Mouse (Mus musculus) liver, embryonic 16.5 days (tissue): ENCODE measurements around the gene Plekhg6. TPM values are rescaled to one million over a fixed set of nuclear protein-coding genes. Genes with fewer than 3 reads are reported as not detected.

Experiments used
- ATAC-seq: fragments of 200-750 bp; cut with Nextera tagmentation; 2 replicates; pipeline ENCODE4 v1.8.0; 2017; ENCODE audit warnings: low read depth, mild to moderate bottlenecking, moderate number of reproducible peaks, moderate library complexity
- H3K27ac ChIP-seq: fragments of 300-500 bp; sonication (generic); 2 replicates; pipeline ENCODE4 v1.5.1; 2014; ENCODE audit warnings: mild to moderate bottlenecking, low read length
- H3K27me3 ChIP-seq: fragments of 300-500 bp; sonication (generic); 2 replicates; pipeline ENCODE4 v1.6.1; 2014; ENCODE audit warnings: low read depth, low read length, mixed read lengths; ENCODE audit not compliant: control insufficient read depth, insufficient read depth
- H3K36me3 ChIP-seq: fragments of 300-500 bp; sonication (generic); 2 replicates; pipeline ENCODE4 v1.6.1; 2014; ENCODE audit warnings: mild to moderate bottlenecking; ENCODE audit not compliant: control insufficient read depth, insufficient read depth
- H3K4me1 ChIP-seq: fragments of 300-500 bp; sonication (generic); 2 replicates; pipeline ENCODE4 v1.6.1; 2014; ENCODE audit warnings: low read depth, low read length, mixed read lengths; ENCODE audit not compliant: control insufficient read depth
- H3K4me2 ChIP-seq: fragments of 300-500 bp; sonication (generic); 2 replicates; pipeline ENCODE4 v1.6.1; 2014; ENCODE audit warnings: low read depth, low read length, mixed read lengths
- H3K4me3 ChIP-seq: fragments of 300-500 bp; sonication (generic); 2 replicates; pipeline ENCODE4 v1.5.1; 2014; ENCODE audit warnings: low read depth, mild to moderate bottlenecking, low read length
- H3K9ac ChIP-seq: fragments of 300-500 bp; sonication (generic); 2 replicates; pipeline ENCODE4 v1.6.1; 2014; ENCODE audit warnings: low read depth, low read length
- H3K9me3 ChIP-seq: fragments of 300-500 bp; sonication (generic); replicated peaks from 2 replicates; pipeline ENCODE4 v1.6.1; 2016; ENCODE audit warnings: low read length; ENCODE audit not compliant: control insufficient read depth
- WGBS: fragments of 180-500 bp; shearing (Covaris S2); extraction: QIAGEN DNeasy Blood & Tissue Kit; methylation state at CpG from one replicate; pipeline ENCODE4 v1.1.7; 2014; ENCODE audit not compliant: insufficient replicate concordance; 5-methylcytosine and 5-hydroxymethylcytosine counted together
- polyA plus RNA-seq: library from polyadenylated mRNA; unstranded; fragments of >200 nt; fragmentation: Nextera tagmentation; extraction: Ambion mirVana; gene quantifications from 2 replicates; pipeline ENCODE4 v1.2.1, GENCODE M21; 2015

The Plekhg6 gene
- polyA plus RNA-seq, 1 experiment from 2014 or later: 0.86 TPM

GRCm38 (mm10) chr6:125328243-125328642 is 52.4 kb downstream of the Plekhg6 start:
- H3K27me3 ChIP-seq: no peaks in the 10 kb centered on the region
- H3K36me3 ChIP-seq: no peaks in the 10 kb centered on the region
- H3K4me3 ChIP-seq: no peak overlapping the region
- no peaks in the 10 kb centered on the region; the same call in none of the 2 replicates for H3K4me1 ChIP-seq
- WGBS: 53% methylated on average over 5 of the region's 5 CpGs
- no peak overlapping the region for H3K9ac ChIP-seq
- no peak for ATAC-seq
- no peaks in the 10 kb centered on the region for H3K9me3 ChIP-seq
- H3K27ac ChIP-seq: no peak overlapping the region
- no peak overlapping the region for H3K4me2 ChIP-seq

GRCm38 (mm10) chr6:125325337-125325736 is 55.3 kb downstream of the Plekhg6 start:
- peak; percentile 71 for ATAC-seq
- Histone ChIP-seq H3K4me3 (no peak overlapping the region), H3K27me3 (peaks cover 13% of the 10 kb centered on the region), H3K4me2 (no peak overlapping the region), H3K9me3 (no peaks in the 10 kb centered on the region), H3K36me3 (no peaks in the 10 kb centered on the region), H3K4me1 (peaks cover 3% of the 10 kb centered on the region), H3K27ac (no peak overlapping the region), H3K9ac (no peak overlapping the region)
- WGBS: 41% methylated on average over 6 of the region's 6 CpGs

- H3K27me3 ChIP-seq: peaks cover 13% of the 10 kb centered on the region
Measured at GRCm38 (mm10) chr6:125323547-125323946, 57.0 kb downstream of the Plekhg6 start.

GRCm38 (mm10) chr6:125322794-125323193 is 57.8 kb downstream of the Plekhg6 start:
- Histone ChIP-seq H3K27ac (no peak overlapping the region), H3K9me3 (no peaks in the 10 kb centered on the region), H3K4me1 (peaks cover 3% of the 10 kb centered on the region), H3K4me2 (no peak overlapping the region), H3K9ac (no peak overlapping the region), H3K27me3 (peaks cover 13% of the 10 kb centered on the region), H3K36me3 (no peaks in the 10 kb centered on the region), H3K4me3 (no peak overlapping the region)
- no peak for ATAC-seq
- WGBS: 57% methylated on average over 13 of the region's 13 CpGs

More at GRCm38 (mm10) chr6:125323547-125323946, 57.0 kb downstream of the Plekhg6 start:
- Histone ChIP-seq H3K27ac (no peak overlapping the region), H3K4me2 (no peak overlapping the region), H3K4me3 (no peak overlapping the region), H3K9ac (no peak overlapping the region), H3K4me1 (peaks cover 3% of the 10 kb centered on the region), H3K9me3 (no peaks in the 10 kb centered on the region), H3K36me3 (no peaks in the 10 kb centered on the region)
- no peak for ATAC-seq
- 47% methylated on average over 6 of the region's 6 CpGs for WGBS

- no peak overlapping the region for H3K27ac ChIP-seq
- no peak overlapping the region for H3K4me2 ChIP-seq
- no peak overlapping the region for H3K4me3 ChIP-seq
- H3K9me3 ChIP-seq: no peaks in the 10 kb centered on the region
- peaks cover 13% of the 10 kb centered on the region for H3K27me3 ChIP-seq
- WGBS: 13% methylated on average over 26 of the region's 26 CpGs
- no peaks in the 10 kb centered on the region for H3K36me3 ChIP-seq
- no peak overlapping the region for H3K9ac ChIP-seq
- H3K4me1 ChIP-seq: peaks cover 3% of the 10 kb centered on the region
- no peak for ATAC-seq
Measured at GRCm38 (mm10) chr6:125321114-125321855, 59.3 kb downstream of the Plekhg6 start.

- Histone ChIP-seq H3K27me3 (peaks cover 13% of the 10 kb centered on the region), H3K4me3 (no peak within 1 kb of the TSS), H3K4me1 (peaks cover 3% of the 10 kb centered on the region), H3K27ac (no peak within 1 kb of the TSS), H3K36me3 (no peaks in the 10 kb centered on the region), H3K4me2 (no peak within 1 kb of the TSS), H3K9ac (no peak within 1 kb of the TSS), H3K9me3 (no peaks in the 10 kb centered on the region)
- no peak for ATAC-seq
- 62% methylated on average over 1 of the region's 1 CpGs for WGBS
Measured at GRCm38 (mm10) chr6:125320323-125320722, 60.3 kb downstream of the Plekhg6 start, which contains the start of gene Scnn1a. Scnn1a (plus strand) TSS chr6:125320659.

- Histone ChIP-seq H3K27me3 (peaks cover 13% of the 10 kb centered on the region), H3K9me3 (no peaks in the 10 kb centered on the region), H3K27ac (no peak overlapping the region), H3K4me1 (peaks cover 3% of the 10 kb centered on the region), H3K9ac (no peak overlapping the region), H3K36me3 (no peaks in the 10 kb centered on the region), H3K4me2 (no peak overlapping the region), H3K4me3 (no peak overlapping the region)
- no peak for ATAC-seq
Measured at GRCm38 (mm10) chr6:125319919-125320296, 60.7 kb downstream of the Plekhg6 start.

GRCm38 (mm10) chr6:125318981-125319918 is 61.3 kb downstream of the Plekhg6 start:
- WGBS: 40% methylated on average over 15 of the region's 15 CpGs
- H3K4me1 ChIP-seq: peaks cover 5% of the 10 kb centered on the region
- peaks cover 13% of the 10 kb centered on the region for H3K27me3 ChIP-seq
- no peak overlapping the region for H3K27ac ChIP-seq
- ATAC-seq: no peak
- H3K9me3 ChIP-seq: no peaks in the 10 kb centered on the region
- H3K4me3 ChIP-seq: no peak overlapping the region
- H3K36me3 ChIP-seq: no peaks in the 10 kb centered on the region
- H3K4me2 ChIP-seq: no peak overlapping the region
- H3K9ac ChIP-seq: no peak overlapping the region

GRCm38 (mm10) chr6:125317077-125317476 is 63.5 kb downstream of the Plekhg6 start:
- ATAC-seq: no peak
- no peak overlapping the region for H3K9ac ChIP-seq
- H3K4me1 ChIP-seq: peaks cover 8% of the 10 kb centered on the region
- H3K27me3 ChIP-seq: peaks cover 6% of the 10 kb centered on the region
- WGBS: 53% methylated on average over 7 of the region's 7 CpGs
- no peaks in the 10 kb centered on the region for H3K9me3 ChIP-seq
- no peak overlapping the region for H3K27ac ChIP-seq
- no peak overlapping the region for H3K4me3 ChIP-seq
- no peaks in the 10 kb centered on the region for H3K36me3 ChIP-seq
- H3K4me2 ChIP-seq: no peak overlapping the region
